Mouse (Mus musculus) E14TG2a.4 (cell line): ENCODE data around the gene Cped1.
"Not testable (repeated sequence)": the region's sequence is repeated elsewhere in the genome, so short reads cannot be mapped to it uniquely, and the experiment has no call there.

ENCODE experiments used
- H3K27me3 ChIP-seq: 2 replicates; pipeline ENCODE4 v1.6.1; 2014; ENCODE audit warnings: low read length, control low read depth; ENCODE audit not compliant: insufficient read depth
- H3K36me3 ChIP-seq: 2 replicates; pipeline ENCODE4 v1.6.1; 2014; ENCODE audit warnings: low read length, control low read depth; ENCODE audit not compliant: insufficient read depth
- H3K4me1 ChIP-seq: replicated peaks from 2 replicates; pipeline ENCODE4 v1.6.1; 2014; ENCODE audit warnings: low read depth, low read length, control low read depth
- H3K4me3 ChIP-seq: replicated peaks from 2 replicates; pipeline ENCODE4 v1.5.1; 2014; ENCODE audit warnings: mild to moderate bottlenecking, low read length
- H3K9me3 ChIP-seq: 2 replicates; pipeline ENCODE4 v1.6.1; 2014; ENCODE audit warnings: low read length, control low read depth
- CTCF ChIP-seq: conservative IDR thresholded peaks from 2 replicates; pipeline ENCODE4 v1.5.1; 2014; ENCODE audit warnings: low read length
- NANOG ChIP-seq: IDR thresholded peaks from 2 replicates; pipeline ENCODE4 v1.6.1; 2014; ENCODE audit warnings: borderline replicate concordance, low read length, mixed read lengths
- POU5F1 ChIP-seq: IDR thresholded peaks from 2 replicates; pipeline ENCODE4 v1.6.1; 2014; ENCODE audit warnings: low read length, borderline replicate concordance

Gene Cped1

GRCm38 (mm10) chr6:22037441-22038050, 51.8 kb downstream of the Cped1 start:
- no peaks in the 10 kb centered on the region for H3K27me3 ChIP-seq
- H3K9me3 ChIP-seq, result no peaks in the 10 kb centered on the region
- no peaks in the 10 kb centered on the region for H3K4me1 ChIP-seq
- no peak overlapping the region for H3K4me3 ChIP-seq
- H3K36me3 ChIP-seq, result no peaks in the 10 kb centered on the region
- TF ChIP-seq CTCF (no peak), NANOG (no peak), POU5F1 (no peak)

GRCm38 (mm10) chr6:22039666-22040065, 54.0 kb downstream of the Cped1 start:
- not testable (repeated sequence) for H3K27me3 ChIP-seq, H3K9me3 ChIP-seq, H3K4me3 ChIP-seq, H3K4me1 ChIP-seq, H3K36me3 ChIP-seq

- Histone ChIP-seq H3K4me1 (no peaks in the 10 kb centered on the region), H3K9me3 (no peaks in the 10 kb centered on the region), H3K27me3 (no peaks in the 10 kb centered on the region), H3K4me3 (no peak overlapping the region), H3K36me3 (no peaks in the 10 kb centered on the region)
- TF ChIP-seq NANOG (no peak), POU5F1 (no peak), CTCF (no peak)
Observed at GRCm38 (mm10) chr6:22044880-22045605, 59.3 kb downstream of the Cped1 start.

DNA sequence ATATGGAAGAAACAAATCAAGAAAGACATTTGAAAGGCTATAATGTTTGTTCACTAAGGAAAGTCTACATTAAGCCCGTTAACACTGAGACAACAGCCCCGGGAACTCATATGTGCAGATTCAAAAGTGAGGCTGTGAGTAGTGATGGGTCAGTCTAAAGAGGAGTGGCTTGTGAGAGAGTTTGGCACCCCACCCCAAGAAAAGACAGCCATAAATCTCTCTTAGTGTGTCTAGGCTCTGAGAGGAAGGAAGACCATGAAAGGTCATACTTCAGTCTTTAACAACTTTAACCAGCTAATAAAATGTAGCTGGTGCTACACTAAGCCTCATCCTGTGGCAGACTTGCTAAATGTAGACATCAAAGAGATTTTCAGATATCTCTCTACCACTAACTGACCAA, 61.4 kb downstream of the Cped1 start:
- Histone ChIP-seq H3K36me3 (no peaks in the 10 kb centered on the region), H3K9me3 (no peaks in the 10 kb centered on the region), H3K4me1 (no peaks in the 10 kb centered on the region), H3K4me3 (no peak overlapping the region), H3K27me3 (no peaks in the 10 kb centered on the region)
- TF ChIP-seq CTCF, result no peak

DNA sequence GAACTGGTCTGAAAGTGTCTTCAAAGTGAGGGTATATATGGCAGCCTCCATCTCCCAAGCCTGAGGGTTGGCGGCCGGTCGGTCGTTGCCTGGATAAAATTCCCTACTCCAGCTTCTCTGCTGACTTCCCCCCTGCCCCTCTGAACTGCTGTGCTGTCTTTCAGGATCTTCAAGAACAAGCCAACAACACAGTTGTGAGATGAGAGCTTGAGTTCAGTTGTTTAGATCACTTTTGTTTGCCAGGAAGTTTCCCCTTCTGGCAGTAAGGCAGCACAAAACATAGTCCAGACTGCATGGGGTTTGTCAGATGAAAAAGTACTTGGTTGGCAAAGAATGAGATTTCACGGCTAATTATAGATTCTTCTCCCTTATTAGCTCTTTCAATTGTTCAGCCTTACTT, 63.4 kb downstream of the Cped1 start:
- no peak overlapping the region for H3K4me3 ChIP-seq

GRCm38 (mm10) chr6:22051526-22051925, 65.8 kb downstream of the Cped1 start:
- Histone ChIP-seq H3K4me3 (no peak overlapping the region), H3K4me1 (peaks cover 3% of the 10 kb centered on the region; the same call in 1 of the 2 replicates), H3K9me3 (no peaks in the 10 kb centered on the region), H3K36me3 (no peaks in the 10 kb centered on the region), H3K27me3 (no peaks in the 10 kb centered on the region)
- TF ChIP-seq POU5F1 (no peak), NANOG (no peak), CTCF (no peak)

More for the DNA sequence above, 63.4 kb downstream of the Cped1 start:
- TF ChIP-seq NANOG, result no peak
- TF ChIP-seq CTCF, result no peak
- no peak for TF ChIP-seq POU5F1
- Histone ChIP-seq H3K27me3 (no peaks in the 10 kb centered on the region), H3K36me3 (no peaks in the 10 kb centered on the region), H3K9me3 (no peaks in the 10 kb centered on the region), H3K4me1 (no peaks in the 10 kb centered on the region)

DNA sequence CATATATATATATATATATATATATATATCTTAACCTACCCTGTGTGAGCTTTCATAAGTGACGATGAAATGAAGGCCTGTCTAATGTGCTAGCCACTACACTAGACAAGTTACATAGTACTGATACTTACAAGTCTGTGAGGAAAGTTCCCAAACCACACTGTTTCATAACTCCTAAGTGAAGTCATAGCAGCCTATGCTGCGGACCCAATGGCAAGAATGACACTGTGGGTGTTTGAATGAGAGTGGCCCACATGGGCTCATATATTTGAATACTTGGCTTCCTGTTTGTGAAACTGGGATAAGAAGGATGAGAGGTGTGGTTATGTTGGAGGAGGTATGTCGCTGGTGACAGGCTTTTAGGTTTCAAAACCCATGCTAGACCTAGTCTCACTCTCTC, 67.3 kb downstream of the Cped1 start:
- no peak overlapping the region for H3K4me3 ChIP-seq
- no peaks in the 10 kb centered on the region for H3K36me3 ChIP-seq
- TF ChIP-seq POU5F1 (no peak), NANOG (no peak), CTCF (no peak)
- H3K4me1 ChIP-seq, result peaks cover 3% of the 10 kb centered on the region; the same call in 1 of the 2 replicates
- H3K27me3 ChIP-seq, result no peaks in the 10 kb centered on the region
- no peaks in the 10 kb centered on the region for H3K9me3 ChIP-seq

DNA sequence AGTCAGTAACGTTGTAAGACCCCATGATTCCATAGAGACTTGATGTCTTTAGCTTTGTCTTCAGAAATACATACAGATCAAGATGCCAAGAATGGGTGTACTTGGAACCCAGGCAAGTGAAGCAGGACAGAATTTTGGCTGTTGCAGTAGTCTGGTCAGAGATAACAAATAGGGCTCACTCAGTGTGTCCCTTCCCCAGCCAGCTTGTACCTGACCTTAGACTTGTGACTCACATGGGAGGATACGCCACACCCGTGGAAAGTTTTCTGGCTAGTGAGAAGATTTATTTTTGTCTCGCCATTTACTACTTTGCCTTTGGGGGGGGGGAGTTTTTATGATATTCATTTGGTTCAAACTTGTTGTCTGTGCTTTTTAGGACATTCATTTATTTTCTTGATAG, 78.6 kb downstream of the Cped1 start:
- no peak overlapping the region for H3K4me3 ChIP-seq
- no peak for TF ChIP-seq NANOG
- TF ChIP-seq CTCF, result no peak
- TF ChIP-seq POU5F1, result no peak
- no peaks in the 10 kb centered on the region for H3K27me3 ChIP-seq
- H3K36me3 ChIP-seq, result no peaks in the 10 kb centered on the region
- H3K4me1 ChIP-seq, result no peaks in the 10 kb centered on the region
- H3K9me3 ChIP-seq, result no peaks in the 10 kb centered on the region
